Mouse (Mus musculus) right cerebral cortex, postnatal 14 days (tissue): ENCODE measurements around the gene Olfr1138.

Experiments
- DNase-seq: peaks from one replicate; pipeline ENCODE4 v3.0.0; 2022

The Olfr1138 gene

GRCm38 (mm10) chr2:87739878-87740277 is at the start of gene Olfr1138:
Gene Olfr1138 (minus strand): TSS chr2:87739978.
- no peak for DNase-seq

GRCm38 (mm10) chr2:87779183-87779582 is 39.4 kb upstream of the Olfr1138 start, which contains the start of gene Olfr152:
Gene Olfr152 (plus strand): TSS chr2:87779483.
- DNase-seq: no peak

- no peak for DNase-seq
Observed at GRCm38 (mm10) chr2:87776143-87776542, 36.4 kb upstream of the Olfr1138 start.

- DNase-seq: no peak
Observed at GRCm38 (mm10) chr2:87753891-87754290, 14.1 kb upstream of the Olfr1138 start, which contains the start of gene Olfr1141. Gene Olfr1141 (minus strand): TSS chr2:87753991.

DNA sequence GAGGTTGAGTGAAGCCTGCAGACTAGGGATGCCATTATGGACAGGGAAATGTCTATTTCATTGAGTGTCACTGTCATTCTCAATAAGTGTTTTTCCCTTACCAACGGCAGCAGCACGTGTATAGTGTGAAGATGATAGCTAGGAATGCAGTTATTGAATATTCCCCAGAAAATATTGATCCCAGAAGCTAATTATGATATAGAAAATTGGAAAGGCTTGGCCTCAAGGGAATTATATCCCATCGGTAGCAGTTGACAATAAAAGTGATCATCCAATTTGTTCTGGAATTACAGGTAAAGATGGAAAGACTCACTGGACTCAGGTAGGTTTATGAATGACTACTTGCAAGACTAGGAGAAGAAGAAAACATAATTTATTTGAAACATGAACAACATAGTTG is 3.7 kb upstream of the Olfr1138 start, which contains the start of gene Olfr1140:
TSS of gene Olfr1140 (plus strand) at position 301 of the 400 bp plus-strand sequence.
- DNase-seq: no peak

DNA sequence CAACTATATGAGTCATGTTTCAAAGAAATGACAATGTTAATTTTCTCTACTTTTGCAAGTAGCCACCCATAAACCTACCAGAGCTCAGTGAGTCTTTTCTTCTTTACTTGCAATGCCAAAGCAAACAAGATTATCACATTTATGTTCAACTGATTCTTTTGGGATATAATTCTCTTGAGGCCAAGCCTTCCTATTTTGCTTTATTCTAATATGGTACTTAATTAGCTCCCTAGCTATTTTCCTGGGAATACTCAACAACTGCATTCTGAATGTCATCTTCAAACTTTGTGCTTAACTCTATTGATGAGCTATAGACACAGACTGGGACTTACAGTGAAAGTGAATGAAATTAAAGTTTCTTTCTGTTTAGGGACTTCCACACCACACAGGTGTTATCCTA is 26.7 kb downstream of the Olfr1138 start, which contains the start of gene Olfr1137:
TSS of gene Olfr1137 (minus strand) at position 101 of the 400 bp plus-strand sequence.
- no peak for DNase-seq

GRCm38 (mm10) chr2:87693847-87694246 is 45.9 kb downstream of the Olfr1138 start, which contains the start of gene Olfr1136:
Gene Olfr1136 (minus strand): TSS chr2:87693947.
- no peak for DNase-seq
